Mouse (Mus musculus) kidney, adult 18-20 months (tissue): Measurements from ENCODE around the gene Slc9a1.
A peak's percentile ranks its signal among the peaks of the same experiment; 100 is the strongest.

Source experiments
- DNase-seq: peaks from one replicate; pipeline ENCODE4 v3.0.0; 2021

The Slc9a1 gene

DNA sequence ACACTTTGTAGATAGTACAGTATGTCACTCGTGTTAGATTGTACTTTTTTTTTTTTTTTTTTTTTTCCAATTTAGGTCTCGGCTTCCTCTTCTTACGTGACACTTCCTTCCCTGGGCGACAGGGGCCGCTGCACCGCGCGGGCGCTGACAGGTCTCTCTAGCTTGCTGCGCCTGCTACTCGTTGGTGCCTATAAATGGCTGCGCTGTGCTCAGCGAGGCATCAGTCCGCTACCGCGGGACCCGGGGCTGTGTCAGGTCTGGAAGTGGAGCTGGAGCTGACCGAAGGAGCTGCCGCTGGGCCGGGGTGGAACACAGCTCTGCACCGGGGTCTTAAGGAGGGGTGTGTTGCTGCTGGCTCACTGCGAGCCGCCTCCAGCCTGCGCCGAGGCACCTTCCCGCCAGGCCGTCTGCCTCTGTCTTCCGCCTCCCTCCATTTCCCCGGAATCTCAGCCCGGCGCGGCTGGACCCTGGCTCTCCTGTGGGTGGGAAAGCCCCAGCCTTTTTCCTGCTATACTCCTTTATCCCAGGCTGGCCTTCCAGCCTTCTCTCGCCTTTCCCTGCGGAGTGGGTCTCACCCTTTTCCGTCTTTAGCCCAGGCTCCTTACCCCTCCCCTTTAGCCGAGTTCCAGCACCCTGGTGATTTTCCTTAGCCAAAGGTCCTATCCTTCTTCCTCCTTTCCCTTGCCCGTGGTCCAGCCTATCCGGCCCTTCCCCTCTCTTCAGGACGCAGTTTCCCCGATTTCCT lies at the start of gene Slc9a1:
Slc9a1 (plus strand) TSS at position 154 of the 745 bp plus-strand sequence.
- peak; percentile 97 for DNase-seq

DNA sequence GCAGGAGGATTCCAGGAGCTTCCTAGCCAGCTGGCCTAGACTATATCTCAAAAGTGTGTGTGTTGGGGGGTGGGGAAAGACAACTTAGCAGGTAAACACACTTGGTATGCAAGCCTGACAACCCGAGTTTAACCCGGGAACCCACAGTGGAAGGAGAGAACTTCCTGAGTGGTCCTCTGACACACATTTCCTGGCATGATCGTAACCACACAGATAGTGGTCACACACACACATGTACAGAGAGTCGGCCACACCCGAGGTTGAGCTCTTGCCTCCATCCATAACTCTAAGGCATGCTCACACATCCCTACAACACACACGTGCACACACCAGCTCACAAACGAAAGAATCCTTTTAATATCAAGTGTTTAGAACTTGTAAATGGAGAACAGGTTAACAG lies 41.4 kb upstream of the Slc9a1 start:
- DNase-seq: no peak

DNA sequence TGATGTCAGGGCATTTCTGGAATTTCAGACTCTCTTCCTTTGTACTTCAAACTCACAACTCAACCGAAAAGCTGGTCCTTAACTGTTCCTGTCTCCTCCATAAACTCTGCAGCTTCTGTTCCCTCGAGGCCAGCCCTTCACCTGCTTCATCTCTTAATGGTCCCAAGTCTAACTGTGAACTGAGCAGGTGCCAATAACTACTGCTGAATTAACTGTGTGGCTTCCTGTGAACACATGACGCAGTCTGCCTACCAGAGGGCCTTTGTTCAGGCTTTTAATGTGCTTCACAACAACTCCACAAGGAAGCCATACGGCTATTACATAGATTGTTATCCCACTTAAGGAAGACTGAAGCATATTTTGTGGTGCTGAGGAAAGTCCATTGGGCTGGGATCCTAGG lies 39.2 kb upstream of the Slc9a1 start:
- DNase-seq: no peak

DNA sequence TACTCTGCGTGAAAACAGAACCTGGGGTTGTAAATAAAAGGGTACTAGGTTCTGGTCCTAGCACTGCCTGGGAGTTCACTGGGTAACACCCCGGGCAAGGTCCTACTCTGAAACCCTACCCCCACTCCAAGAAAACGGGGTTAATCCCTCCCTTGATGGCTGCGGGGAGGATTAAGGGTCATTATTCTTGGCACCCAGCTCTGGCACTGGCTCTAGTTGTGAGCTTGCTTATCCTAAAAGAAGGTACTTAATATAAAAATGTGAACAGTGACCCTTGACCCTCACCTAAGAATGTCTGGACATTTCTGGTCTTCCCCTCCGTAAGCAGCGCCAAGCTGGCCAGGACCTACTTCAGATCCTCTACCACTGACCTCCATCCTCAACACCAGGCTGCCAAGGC lies 36.2 kb upstream of the Slc9a1 start:
- peak; percentile 71 for DNase-seq

DNA sequence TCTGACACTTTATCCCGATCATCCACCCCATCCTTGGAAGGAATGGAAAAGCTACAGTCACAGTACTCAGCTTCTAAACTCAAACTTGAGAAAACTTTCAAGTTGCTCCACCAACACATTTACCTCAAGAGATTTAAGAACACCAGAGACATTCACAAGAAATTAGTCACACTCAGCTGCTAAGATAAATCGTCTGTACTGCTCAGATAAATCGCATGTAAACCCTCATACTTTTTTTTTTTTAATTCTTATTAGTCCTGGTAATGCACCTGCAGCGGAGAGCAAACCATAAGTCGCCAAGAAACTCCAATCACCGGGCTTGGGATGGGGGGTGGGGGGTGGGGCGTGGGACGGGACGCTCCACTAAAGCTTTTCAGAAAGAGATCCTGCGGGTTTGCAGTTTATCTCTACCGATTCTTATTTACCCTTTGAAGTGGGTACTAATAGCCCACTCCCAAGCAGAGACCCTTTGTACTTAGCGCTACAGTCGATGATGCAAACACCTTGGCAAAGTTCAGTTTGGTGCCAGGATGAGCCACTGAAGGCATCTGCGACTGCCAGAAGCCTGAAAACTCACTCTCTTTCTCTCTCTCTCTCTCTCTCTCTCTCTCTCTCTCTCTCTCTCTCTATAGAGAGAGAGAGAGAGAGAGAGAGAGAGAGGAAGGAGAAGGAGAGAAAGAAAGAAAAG lies 31.5 kb upstream of the Slc9a1 start:
- peak; percentile 8 for DNase-seq

DNA sequence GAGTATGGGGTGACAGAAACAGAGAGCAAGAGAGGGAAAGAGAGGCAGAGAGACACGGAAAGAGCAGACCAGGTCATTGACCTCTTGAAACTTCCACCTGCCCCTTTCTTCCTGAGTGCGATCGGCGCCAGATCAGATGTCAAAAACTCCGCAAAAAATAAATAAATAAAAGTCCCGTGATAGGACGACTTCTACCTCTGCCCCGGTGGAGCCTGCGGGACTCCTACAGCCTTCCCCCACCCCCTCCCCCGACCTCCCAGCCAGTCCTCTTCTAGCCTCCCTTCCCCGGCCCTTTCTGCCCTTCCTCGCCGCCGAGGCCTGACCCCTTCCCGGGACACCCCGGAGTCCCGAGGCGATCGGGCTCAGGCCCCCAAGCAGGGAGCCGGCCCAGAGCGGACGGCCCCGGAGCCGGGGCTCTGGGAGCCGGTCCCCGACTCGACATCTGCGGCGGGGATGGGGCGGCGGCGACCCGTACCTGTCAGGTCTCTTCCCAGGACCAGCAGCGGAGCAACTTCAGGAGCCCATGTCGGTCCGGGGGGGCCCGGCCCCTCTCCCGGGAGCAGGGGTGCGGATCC lies 30.9 kb upstream of the Slc9a1 start:
- no peak for DNase-seq

DNA sequence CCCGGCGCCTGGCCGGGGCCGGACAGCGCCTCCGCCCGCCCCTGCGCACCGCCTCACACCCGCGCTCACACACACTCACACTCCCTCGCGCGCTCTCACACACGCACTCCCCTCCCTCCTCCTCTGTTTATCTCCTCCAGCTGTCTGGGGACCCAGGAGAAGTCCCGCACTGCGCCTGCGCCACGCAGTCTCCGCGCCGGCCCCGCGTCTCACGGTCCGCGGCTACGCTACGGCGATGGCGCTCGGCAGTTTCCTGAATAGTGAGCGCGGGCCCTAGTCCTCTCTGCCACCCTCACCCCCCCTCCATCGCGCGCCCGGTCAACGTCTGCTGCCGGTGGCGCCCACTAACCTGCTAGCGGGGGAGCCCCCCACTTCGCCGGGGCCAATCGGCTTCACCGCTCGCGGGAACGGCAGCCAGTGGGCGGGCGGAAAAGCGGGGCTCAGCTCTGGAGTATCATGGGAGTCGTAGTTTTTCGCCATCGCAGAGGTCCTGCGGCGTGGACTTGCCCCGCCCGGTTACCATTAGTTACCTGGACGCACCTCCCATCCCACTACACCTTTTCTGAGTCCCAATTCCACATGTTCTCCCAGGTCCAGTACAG lies 30.3 kb upstream of the Slc9a1 start:
- peak; percentile 97 for DNase-seq

DNA sequence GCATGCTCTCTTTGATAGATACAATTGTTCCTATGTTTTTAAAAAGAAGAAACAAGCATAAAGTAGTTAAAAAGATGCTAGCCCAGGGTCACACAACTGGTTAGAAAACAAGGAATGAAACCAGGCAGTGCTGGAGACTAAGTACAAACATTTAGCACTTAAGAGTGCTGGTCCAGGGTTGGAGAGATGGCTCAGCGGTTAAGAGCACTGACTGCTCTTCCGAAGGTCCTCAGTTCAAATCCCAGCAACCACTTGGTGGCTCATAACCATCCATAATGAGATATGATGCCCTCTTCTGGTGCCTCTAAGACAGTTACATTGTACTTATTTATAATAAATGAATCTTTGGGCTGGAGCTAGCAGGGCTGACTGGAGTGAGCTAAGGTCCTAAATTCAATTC lies 29.3 kb upstream of the Slc9a1 start:
- DNase-seq: no peak

DNA sequence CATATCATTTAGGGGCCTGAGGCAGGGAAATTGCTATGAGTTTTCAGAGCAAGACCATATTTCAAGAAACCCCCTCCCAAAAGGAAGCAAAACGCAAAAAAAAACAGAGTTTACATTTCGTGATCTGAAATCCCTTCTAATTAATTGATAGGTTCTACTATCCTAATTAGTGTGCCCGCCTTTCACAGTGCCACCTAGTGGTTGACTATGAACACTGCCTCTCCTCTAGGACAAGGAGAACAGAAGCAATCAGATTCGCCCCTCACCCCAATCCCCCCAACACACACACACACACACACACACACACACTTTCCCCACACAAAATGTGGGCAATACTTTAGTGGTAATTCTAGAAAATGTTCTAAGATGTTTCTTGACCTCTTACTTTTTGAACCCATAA lies 25.4 kb upstream of the Slc9a1 start:
- DNase-seq: peak; percentile 42

DNA sequence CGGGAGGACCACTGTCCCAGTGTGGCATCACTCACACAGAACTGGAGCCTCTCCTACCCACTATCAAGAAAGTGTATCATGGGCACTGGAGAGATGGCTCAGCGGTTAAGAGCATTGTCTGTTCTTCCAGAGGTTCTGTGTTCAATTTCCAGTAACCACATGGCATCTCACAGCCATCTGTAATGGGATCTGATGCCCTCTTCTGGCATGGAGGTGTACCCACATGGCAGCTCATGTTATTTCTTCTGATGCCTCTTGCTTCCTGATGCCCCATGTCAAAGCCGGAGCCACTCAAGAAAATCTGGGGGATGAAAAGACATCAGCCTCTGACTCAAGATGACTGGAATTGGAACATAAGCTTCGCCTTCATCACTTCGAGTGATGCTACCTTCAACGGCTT lies 23.8 kb upstream of the Slc9a1 start:
- peak; percentile 21 for DNase-seq

DNA sequence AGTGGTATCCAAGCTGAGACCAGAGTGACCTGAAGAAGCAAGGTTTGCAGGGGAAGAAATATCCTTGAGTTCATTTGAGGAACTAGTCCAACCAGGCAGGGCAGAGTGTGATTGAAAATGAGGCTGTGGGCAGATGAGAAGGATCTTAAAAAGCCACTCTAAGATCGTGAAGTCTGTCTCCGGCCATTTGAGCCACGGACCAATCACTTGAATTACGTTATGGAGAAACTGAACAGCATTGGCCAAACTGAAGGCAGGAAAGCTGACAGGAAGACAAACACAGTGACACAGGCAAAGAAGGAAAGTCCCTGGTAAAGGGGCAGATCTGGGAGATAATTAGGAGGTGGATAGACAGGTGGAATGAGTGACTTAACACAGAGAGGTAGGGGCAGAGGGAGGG lies 22.9 kb upstream of the Slc9a1 start:
- no peak for DNase-seq

DNA sequence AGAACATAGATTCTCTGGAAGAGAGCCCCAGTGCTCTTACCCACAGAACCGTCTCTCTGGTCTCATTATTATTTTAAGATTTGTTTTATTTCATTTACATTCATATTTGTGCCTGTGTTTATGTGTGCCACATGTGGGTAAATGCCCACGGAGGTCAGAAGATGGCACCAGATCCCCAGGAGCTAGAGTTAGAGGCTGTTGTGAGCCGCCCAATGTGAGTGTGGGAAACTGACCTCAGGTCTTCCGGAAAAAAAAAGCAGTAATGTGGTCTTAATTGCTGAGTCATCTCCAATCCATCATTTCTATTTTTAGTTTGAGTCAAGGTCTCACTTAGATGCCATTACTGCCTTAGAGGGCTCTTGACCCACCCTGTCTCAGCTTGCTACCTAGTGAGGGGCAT lies 21.9 kb upstream of the Slc9a1 start:
- no peak for DNase-seq

DNA sequence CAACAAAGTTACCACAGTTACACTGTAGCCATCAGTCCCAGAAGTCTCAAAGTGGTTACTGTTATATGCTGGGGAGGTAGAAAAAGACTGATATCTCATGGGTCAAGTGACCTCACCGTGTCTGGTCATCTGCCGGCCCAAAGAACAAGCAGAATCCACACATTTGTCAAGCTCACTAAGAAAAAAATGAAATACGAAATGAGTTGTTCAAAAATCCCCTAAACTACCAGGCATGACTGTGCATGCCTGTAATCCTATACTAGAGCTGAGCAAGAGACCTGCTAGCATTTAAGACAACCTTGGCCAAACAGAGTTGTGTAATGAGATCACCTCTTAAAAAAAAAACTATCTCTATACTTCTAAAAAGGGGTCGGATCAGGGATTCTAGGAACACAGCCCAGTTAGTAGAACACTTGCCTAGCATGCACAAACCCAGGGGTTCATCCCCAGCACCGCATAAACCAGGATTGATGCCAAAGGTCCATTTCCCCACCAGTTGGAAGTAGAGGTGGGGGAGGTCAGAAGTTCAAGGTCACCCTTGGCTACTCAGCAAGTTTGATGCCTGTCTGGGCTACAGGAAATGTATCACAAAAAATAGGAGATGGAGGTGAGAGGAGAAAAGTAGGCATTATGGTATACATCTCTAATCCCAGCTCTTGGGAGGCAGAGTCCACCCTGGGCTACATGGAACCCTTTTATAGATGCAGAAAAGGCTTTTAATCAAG lies 21.3 kb upstream of the Slc9a1 start:
- no peak for DNase-seq

DNA sequence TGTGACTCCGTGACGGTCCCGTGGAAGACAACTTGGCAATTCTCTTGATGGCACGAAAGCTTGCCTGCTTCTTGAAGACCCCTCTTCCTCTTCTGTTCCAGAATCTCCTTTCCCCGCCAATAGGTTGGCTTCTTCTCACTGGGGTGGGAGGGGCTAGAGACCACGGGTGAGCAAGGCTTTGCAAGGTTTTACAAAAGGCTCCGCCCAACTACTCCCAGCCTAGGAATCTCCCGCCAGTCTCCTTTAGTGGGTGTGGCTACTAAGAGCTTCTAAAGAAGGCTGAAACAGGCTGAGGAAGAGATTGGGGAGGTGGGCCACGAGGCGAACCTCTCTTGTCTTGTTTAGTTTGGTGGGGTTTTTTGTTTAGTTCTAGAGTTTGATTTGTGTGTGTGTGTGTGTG lies 16.7 kb upstream of the Slc9a1 start:
- no peak for DNase-seq

DNA sequence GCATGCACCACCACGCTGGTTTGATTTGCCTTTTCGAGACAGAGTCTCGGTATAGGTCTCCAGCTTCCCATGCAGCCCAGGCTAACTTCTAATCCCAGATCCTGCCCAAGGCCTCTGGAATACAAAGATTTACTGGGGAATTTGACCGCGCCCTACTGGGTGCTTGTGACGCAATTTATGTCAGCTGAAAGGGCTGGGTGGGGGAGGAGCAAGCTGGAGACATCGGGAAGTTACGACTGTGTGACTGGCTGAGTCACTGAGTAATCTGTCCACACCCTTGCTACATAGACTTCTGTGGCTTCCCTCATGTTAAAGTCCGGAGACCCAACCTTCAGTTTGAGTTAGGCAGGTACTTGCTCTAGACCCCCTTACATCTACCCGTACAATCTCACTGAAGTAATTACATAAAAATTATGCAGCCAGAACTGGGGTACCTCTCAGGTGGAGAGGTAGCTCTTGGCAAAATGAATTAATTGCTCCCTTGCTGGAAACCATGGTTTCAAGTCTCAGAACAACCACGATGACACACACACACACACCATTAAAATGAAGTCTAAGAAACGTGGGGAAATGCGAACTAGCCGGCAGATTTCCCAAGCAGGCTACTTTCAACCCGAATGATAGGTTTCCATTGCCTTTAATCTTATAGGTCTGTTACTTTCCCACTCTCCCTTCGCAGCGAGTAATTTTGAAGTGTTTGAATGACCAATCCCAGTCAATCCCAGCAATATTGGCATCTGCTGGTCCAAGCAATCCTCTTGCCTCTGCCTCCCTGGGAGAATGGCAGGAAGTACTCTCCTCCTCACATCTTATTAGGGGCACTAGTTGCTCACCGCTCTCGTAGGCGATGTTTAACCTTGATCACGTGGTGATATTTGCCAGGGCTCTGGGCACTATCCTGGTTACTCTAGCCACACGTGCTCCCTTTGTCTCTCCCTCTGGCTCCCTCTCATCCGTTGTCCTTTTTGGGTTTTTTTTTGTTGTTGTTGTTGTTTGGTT lies 15.8 kb upstream of the Slc9a1 start, which contains the start of gene Wdtc1:
Wdtc1 (minus strand) TSS at position 115 of the 999 bp plus-strand sequence.
- DNase-seq: no peak

DNA sequence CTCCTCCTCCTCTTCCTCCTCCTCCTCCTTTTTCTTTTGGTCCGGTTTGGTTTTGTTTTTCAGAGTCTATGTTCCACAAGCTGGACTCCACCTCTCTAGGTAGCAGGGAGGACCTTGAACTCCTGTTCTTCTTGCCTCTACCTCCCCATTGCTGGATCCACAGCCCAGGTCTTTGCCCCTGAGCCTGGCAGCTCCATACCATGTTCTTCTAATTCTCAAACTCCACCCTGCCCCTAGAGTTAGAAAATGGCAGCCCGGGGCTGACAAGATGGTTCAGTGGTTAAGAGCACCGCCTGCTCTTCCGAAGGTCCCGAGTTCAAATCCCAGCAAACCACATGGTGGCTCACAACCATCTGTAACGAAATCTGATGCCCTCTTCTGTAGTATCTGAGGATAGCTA lies 14.9 kb upstream of the Slc9a1 start:
- DNase-seq: no peak

DNA sequence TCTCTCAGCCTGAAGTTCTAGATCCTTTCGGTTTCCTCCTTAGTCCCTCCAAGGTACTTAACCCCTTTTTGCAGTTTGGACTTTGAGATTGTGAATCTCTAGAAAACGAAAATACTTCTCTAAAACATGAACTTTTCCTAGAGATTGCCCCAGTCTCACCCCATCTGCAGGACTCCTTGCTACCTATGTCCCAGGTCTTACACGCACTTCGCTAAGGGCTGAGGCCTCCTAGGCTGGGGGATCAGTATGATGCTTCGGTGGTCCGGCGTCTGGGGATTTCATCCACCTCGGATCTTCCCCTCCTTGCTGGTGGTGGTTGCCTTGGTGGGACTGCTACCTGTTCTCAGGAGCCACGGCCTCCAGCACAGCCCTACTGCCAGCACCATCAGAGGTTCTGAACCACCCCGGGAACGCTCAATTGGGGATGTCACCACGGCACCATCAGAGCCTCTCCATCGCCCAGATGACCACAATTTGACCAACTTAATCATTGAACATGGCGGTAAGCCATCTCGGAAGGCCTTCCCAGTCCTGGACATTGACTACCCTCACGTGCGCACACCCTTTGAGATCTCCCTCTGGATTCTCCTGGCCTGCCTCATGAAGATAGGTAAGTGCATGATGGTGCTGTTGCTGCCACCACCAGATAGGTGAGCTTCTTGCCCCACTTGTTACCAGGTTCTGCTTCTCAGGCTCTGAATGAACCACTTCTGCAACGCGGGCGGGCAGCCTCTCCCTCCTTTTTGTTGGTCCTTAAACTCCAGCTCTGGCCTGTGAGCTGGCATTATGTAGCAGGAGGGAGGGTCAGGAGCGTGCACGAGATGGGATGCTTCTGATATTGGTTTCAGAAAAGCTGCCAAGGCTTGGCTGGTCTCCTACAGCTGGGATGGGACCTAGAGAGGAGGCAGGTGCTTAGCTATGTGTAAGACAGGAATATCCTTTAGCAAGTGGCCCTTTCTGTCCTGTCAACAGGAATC lies 1.1 kb downstream of the Slc9a1 start:
- no peak for DNase-seq

DNA sequence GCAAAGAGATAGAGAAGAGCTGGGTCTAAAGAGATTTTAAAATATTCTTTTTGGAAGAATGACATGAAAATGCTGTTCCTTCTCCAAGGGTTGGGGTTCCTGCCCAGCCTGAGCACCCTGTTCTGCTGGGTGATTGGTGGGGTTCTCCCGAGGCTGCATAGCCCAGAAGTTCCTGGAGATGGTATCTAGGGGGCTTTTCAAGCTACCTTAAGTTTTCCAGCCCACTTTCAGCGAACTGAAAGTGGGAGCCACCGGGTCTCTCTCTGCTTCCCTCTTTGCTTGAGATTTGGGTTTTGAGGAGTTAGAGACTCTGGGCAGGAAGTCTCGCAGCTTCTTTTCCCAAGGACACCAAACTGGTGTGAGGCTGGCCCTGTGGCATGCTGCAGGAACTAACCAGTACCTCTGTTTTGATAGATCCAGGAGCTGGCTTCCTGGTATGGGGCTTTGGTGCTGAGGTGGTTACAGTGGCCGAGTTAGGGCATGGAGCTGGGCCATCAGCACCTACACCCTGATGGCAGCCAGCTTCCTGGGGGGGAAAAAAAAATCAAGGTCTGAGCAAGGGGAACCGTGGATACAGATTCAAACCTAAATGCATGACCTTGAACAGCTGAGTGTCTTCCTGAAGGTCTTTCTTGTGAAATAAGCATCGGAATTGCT lies 2.2 kb downstream of the Slc9a1 start:
- peak; percentile 40 for DNase-seq

DNA sequence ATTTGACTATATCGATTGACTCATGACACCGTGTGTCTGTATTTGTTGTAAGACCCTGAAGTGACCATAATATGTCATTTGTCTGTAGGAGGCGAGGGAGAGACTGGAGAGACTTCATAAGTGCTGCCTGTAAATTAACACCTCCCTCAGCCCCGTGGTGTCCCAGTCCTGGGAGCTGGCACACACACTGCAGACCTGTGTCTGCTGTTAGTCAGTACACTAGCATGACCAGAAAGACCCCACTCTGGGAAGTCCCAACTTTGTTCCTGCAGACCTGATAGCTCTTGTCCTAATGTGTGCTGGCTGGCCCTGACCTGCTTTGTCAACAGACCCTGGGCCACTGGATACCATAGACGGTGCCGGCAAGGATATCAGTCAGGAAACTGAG lies 2.8 kb downstream of the Slc9a1 start:
- no peak for DNase-seq

DNA sequence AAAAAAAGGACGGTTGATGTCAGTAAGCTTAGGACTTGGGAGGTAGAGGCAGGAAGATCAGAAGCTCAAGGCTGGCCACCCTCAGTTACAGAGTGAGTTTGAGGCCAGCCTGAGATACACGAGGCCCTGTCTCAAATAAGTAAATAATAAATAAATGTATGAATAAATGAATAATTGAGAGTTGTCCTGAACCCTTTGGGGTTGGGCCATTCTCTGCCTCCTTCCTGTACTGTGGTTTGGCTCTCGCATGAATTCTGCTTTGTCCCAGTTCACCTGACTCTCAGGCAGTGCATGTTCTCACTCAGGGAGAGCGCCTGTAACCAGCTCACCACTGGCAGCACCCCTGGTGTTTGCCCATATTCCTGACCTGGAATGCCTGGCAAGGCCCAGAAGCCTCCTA lies 4.5 kb downstream of the Slc9a1 start:
- no peak for DNase-seq
